Mouse (Mus musculus) heart, adult 2 months (tissue): ENCODE results near the gene Btbd11. TPM values are rescaled to one million over a fixed set of nuclear protein-coding genes. Genes with fewer than 3 reads are reported as not detected.

ENCODE experiments used
- DNase-seq, 2 experiments: peaks; one replicate each; pipeline ENCODE4 v3.0.0; 2021
- H3K27ac ChIP-seq: fragments of 200-600 bp; 2 replicates; pipeline ENCODE4 v1.8.1; 2022
- H3K27me3 ChIP-seq: fragments of 200-500 bp; 2 replicates; pipeline ENCODE4 v1.6.1; 2012; ENCODE audit warnings: mild to moderate bottlenecking, low read length, inconsistent platforms, mixed read lengths; ENCODE audit not compliant: control insufficient read depth, insufficient read depth
- H3K36me3 ChIP-seq: fragments of 200-500 bp; 2 replicates; pipeline ENCODE4 v1.6.1; 2012; ENCODE audit warnings: low read length, inconsistent platforms; ENCODE audit not compliant: control insufficient read depth, insufficient read depth
- H3K4me1 ChIP-seq: fragments of 200-500 bp; 2 replicates; pipeline ENCODE4 v1.6.1; 2011; ENCODE audit warnings: low read length; ENCODE audit not compliant: control insufficient read depth, insufficient read depth
- H3K4me3 ChIP-seq: fragments of 200-600 bp; 2 replicates; pipeline ENCODE4 v1.8.1; 2022
- H3K79me2 ChIP-seq: fragments of 200-500 bp; replicated peaks from 2 replicates; pipeline ENCODE4 v1.6.1; 2012; ENCODE audit warnings: mild to moderate bottlenecking, inconsistent platforms, low read length, moderate library complexity, mixed read lengths; ENCODE audit not compliant: control insufficient read depth, insufficient read depth
- H3K9ac ChIP-seq: fragments of 200-500 bp; 2 replicates; pipeline ENCODE4 v1.6.1; 2012; ENCODE audit warnings: low read depth, mild to moderate bottlenecking, control low read depth, inconsistent platforms, low read length, mixed read lengths
- CTCF ChIP-seq: fragments of 200-600 bp; IDR thresholded peaks from 2 replicates; pipeline ENCODE4 v1.8.1; 2022; ENCODE audit warnings: antibody characterized with exemption, mild to moderate bottlenecking, moderate library complexity
- EP300 ChIP-seq: fragments of 200-500 bp; IDR thresholded peaks from 2 replicates; pipeline ENCODE4 v1.6.1; 2011; ENCODE audit warnings: low read depth, low read length, control low read depth; ENCODE audit not compliant: insufficient read depth
- POLR2A ChIP-seq: fragments of 200-500 bp; IDR thresholded peaks from 2 replicates; pipeline ENCODE4 v1.6.1; 2011; ENCODE audit warnings: mild to moderate bottlenecking, low read depth, low read length, control low read depth; ENCODE audit not compliant: insufficient read depth
- WGBS: fragments of 180-500 bp; shearing (Covaris S2); methylation state at CpG from one replicate; pipeline ENCODE4 v1.1.7; 2018; 5-methylcytosine and 5-hydroxymethylcytosine counted together
- intact Hi-C: fragments of 180-260 bp; cut with DNase I; formaldehyde crosslinking; loops from one replicate; pipeline ENCODE4 v1.15.1; 2025
- polyA plus RNA-seq: library from polyadenylated mRNA; depleted of rRNA; stranded (reverse); fragments of >200 nt; gene quantifications from 2 replicates; pipeline ENCODE4 v1.2.3, GENCODE M21; 2012
- total RNA-seq, 2 experiments: library from RNA; stranded (reverse); gene quantifications; 2 replicates each; pipeline ENCODE4 v1.2.3; 2021

Btbd11 gene
- total and polyA plus RNA-seq, 3 experiments = 1.4 to 2.7 (median 1.8) TPM

DNA sequence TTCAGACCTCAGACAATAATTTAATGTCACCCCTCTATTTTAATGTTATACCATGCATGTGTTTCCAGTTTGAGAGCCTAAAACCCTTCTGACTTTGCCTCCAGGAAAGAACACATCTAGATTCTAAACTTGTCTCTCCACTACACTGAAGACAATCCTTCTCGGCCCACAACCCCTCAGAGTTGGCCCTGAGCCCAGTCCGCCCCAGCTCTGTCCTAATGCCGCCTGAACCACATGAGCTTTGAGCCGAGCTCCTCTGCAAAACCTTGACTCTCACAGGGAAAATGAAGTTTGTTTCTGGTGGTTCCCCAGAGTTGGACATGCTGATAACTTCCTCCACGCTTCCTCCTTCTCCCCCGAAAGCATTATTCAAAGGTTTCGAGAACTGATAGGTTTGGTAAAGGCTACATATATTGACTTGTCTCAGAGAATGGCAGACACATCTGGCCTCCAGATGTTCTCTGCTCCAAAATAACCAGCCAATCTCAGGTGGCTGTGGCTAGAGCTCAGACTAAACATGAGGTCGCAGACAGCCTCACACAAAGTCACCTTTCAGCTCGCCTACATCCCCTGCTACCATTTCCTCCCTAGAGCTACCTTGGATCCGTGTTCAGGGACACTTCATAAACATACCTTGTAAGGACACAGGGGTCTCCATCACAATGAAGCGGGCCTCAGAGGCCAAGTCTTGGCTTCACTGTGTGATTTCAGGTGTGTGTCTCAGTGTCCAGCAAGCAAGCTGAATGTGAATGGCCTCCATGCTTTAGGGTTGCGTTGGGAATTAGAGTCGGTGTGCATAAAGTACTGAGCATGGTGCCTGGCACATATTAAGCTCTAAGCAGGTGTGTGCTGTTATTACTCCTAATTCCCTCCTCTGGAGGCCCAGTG lies 130.9 kb downstream of the Btbd11 start:
- intact Hi-C loops = no loop called here
- TF ChIP-seq EP300 (no peak), CTCF (no peak), POLR2A (no peak)
- no peak for DNase-seq
- Histone ChIP-seq H3K36me3 (no peaks in the 10 kb centered on the region), H3K4me1 (no peaks in the 10 kb centered on the region), H3K9ac (no peak overlapping the region), H3K27me3 (no peaks in the 10 kb centered on the region), H3K27ac (no peak overlapping the region), H3K4me3 (no peak overlapping the region), H3K79me2 (no peaks in the 10 kb centered on the region)
- 60% methylated on average over 13 of the region's 13 CpGs for WGBS

DNA sequence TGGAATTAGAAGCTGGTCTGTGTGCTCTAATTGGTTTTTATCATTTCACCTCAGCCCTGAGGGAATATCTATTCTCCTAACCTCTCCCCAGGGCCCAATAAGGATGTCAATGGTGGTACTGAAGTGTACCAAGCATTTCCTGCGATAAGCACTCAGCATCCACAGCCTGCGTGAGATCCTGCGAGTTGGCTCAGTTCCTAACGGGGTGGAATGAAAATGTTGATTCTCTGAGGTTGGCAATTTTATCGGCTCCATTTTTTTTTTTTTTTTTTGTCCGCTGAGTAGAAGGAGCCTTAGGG lies 131.4 kb downstream of the Btbd11 start:
- H3K36me3 ChIP-seq = no peaks in the 10 kb centered on the region
- TF ChIP-seq POLR2A = no peak
- TF ChIP-seq CTCF = no peak
- no peak for TF ChIP-seq EP300
- no peaks in the 10 kb centered on the region for H3K4me1 ChIP-seq
- H3K27ac ChIP-seq = no peak overlapping the region
- H3K9ac ChIP-seq = no peak overlapping the region
- H3K4me3 ChIP-seq = no peak overlapping the region
- H3K79me2 ChIP-seq = no peaks in the 10 kb centered on the region
- WGBS = 64% methylated on average over 6 of the region's 6 CpGs
- no peak for DNase-seq
- H3K27me3 ChIP-seq = no peaks in the 10 kb centered on the region
- intact Hi-C loops = no loop called here

DNA sequence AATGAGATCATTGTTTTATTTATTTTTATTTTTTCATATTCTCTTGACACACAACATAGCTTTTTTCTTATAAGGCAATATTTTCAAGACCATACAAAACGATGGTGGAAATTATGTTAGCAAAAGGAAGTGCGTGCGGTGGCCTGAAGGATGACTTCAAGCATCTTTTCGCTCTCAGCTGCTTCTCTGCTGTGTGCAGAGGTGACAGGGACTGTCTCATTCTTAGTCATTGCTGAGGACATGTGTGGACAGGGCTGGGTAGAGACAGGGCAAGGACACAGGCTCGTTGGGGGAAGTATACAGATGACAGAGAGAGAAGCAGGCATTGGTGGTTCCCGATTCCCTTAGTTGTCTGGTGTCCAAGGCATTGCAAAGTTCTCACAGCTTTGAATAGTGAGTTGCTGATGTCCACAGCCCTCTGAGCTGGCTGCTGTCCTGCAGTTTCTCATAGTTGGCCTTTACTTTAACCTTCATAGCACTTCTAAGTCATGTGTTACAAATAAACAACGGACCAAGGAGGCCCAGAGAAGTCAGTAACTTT lies 135.7 kb downstream of the Btbd11 start:
- whole genome bisulfite sequencing = 70% methylated on average over 7 of the region's 7 CpGs
- H3K36me3 ChIP-seq = no peaks in the 10 kb centered on the region
- H3K27ac ChIP-seq = no peak overlapping the region
- DNase-seq = no peak
- no peak overlapping the region for H3K9ac ChIP-seq
- intact Hi-C loops = no loop called here
- TF ChIP-seq EP300 = no peak
- no peak for TF ChIP-seq POLR2A
- no peak for TF ChIP-seq CTCF
- no peaks in the 10 kb centered on the region for H3K79me2 ChIP-seq
- no peaks in the 10 kb centered on the region for H3K27me3 ChIP-seq
- no peak overlapping the region for H3K4me3 ChIP-seq
- H3K4me1 ChIP-seq = no peaks in the 10 kb centered on the region

DNA sequence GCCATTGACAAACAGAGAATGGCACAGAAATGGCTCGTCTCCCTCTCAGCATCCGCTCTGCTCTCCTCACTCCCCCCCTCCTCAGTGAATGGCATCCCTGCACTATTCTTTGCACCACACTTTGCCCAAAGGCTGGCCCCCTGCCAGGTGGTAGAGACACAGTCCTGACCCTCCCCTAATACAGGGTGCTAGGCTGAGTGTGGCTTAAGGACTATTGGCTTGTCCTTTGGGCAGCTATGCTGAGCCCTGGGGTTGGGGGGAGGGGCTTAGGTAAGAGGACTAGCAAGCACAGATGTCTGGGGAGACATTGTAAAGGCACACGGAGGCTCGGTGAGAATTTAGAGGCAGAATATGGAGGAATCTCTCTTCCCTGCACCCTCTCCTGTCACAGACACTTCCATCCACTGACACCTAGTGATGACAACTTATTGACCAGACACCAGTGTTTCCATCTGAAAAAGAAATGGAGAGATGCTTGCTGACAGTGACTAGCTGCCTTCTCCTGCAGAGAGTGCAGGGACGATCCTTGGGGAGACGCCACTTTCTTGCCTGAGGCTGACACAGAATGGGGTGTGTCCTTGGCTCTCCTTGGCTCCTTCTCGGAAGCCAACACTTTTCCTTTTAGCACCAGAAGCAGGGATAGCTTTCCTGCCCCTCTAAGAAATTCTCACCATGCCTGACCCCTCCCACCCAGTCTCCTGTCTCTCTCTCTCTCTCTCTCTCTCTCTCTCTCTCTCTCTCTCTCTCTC lies 138.8 kb downstream of the Btbd11 start:
- 44% methylated on average over 7 of the region's 7 CpGs for WGBS
- Histone ChIP-seq H3K36me3 (no peaks in the 10 kb centered on the region), H3K4me1 (no peaks in the 10 kb centered on the region), H3K4me3 (no peak overlapping the region), H3K27ac (no peak overlapping the region), H3K27me3 (no peaks in the 10 kb centered on the region), H3K79me2 (no peaks in the 10 kb centered on the region), H3K9ac (no peak overlapping the region)
- intact Hi-C loops = no loop called here
- TF ChIP-seq CTCF = no peak
- no peak for TF ChIP-seq EP300
- TF ChIP-seq POLR2A = no peak
- DNase-seq = no peak

DNA sequence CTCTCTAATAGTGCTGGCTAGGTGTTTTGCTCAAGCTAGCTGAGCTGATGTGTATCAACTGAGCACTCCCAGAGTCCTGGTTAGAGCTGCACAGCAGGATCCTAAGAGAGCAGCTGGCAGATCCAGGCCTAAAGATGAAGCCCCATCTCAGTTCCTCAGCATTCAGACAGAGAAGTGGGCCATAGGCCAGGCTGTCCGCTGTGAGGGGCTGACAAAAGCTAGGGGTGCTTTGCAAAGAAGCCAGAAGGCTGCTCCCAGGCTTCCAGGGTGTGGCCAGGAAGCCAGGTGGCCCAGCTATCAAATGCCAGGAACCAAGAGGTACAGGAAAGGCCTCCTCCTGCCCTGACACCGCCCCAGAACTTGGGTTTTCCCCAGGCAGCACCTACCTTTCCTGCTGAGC lies 140.0 kb downstream of the Btbd11 start:
- no peaks in the 10 kb centered on the region for H3K4me1 ChIP-seq
- no peaks in the 10 kb centered on the region for H3K27me3 ChIP-seq
- no peak for DNase-seq
- WGBS = 61% methylated on average over 2 of the region's 2 CpGs
- TF ChIP-seq CTCF (no peak), POLR2A (no peak), EP300 (no peak)
- no peak overlapping the region for H3K4me3 ChIP-seq
- H3K9ac ChIP-seq = no peak overlapping the region
- no peaks in the 10 kb centered on the region for H3K79me2 ChIP-seq
- H3K27ac ChIP-seq = no peak overlapping the region
- H3K36me3 ChIP-seq = no peaks in the 10 kb centered on the region
- intact Hi-C loops = no loop called here

DNA sequence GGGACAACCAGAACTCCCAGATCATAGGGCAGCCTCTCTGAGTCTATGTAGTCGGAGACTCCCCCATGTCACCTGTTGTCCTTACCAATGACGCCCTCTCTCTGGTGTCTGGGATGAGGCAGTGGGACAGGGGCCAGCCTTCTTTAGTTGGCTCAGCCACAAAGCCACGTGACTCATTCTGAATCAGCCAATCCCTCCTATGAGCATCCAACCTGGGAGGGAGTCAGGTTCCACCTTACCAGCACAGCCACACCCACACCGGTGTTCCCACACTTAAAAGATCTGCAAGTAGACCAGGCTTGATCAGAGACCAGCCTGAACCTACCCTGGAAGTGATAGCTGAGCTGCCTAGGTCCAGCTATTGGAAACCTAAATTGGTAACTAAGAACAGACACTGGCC lies 141.1 kb downstream of the Btbd11 start:
- intact Hi-C loops = no loop called here
- no peaks in the 10 kb centered on the region for H3K27me3 ChIP-seq
- no peak overlapping the region for H3K27ac ChIP-seq
- no peak for TF ChIP-seq CTCF
- TF ChIP-seq POLR2A = no peak
- no peak for TF ChIP-seq EP300
- no peaks in the 10 kb centered on the region for H3K4me1 ChIP-seq
- H3K36me3 ChIP-seq = no peaks in the 10 kb centered on the region
- 73% methylated on average over 4 of the region's 4 CpGs for WGBS
- H3K79me2 ChIP-seq = no peaks in the 10 kb centered on the region
- H3K9ac ChIP-seq = no peak overlapping the region
- no peak for DNase-seq
- H3K4me3 ChIP-seq = no peak overlapping the region
